Mouse (Mus musculus) hindbrain, embryonic 10.5 days (tissue): ENCODE results near the gene Ltb4r1. TPM values are rescaled to one million over a fixed set of nuclear protein-coding genes. Genes with fewer than 3 reads are reported as not detected.
"Not testable (repeated sequence)": the region's sequence is repeated elsewhere in the genome, so short reads cannot be mapped to it uniquely, and the experiment has no call there.

ENCODE experiments used
- DNase-seq: peaks from one replicate; pipeline ENCODE4 v3.0.0-alpha.2; 2017; ENCODE audit warnings: low spot score
- H3K27ac ChIP-seq: fragments of 300-500 bp; sonication (generic); 2 replicates; pipeline ENCODE4 v1.5.1; 2016; ENCODE audit warnings: mild to moderate bottlenecking, moderate library complexity
- H3K27me3 ChIP-seq: fragments of 300-500 bp; sonication (generic); 2 replicates; pipeline ENCODE4 v1.6.1; 2016; ENCODE audit warnings: mild to moderate bottlenecking; ENCODE audit not compliant: poor library complexity, insufficient read depth, severe bottlenecking
- H3K36me3 ChIP-seq: fragments of 300-500 bp; sonication (generic); 2 replicates; pipeline ENCODE4 v1.6.1; 2016; ENCODE audit warnings: mild to moderate bottlenecking, moderate library complexity
- H3K4me1 ChIP-seq: fragments of 300-500 bp; sonication (generic); replicated peaks from 2 replicates; pipeline ENCODE4 v1.6.1; 2016; ENCODE audit warnings: mild to moderate bottlenecking
- H3K4me3 ChIP-seq: fragments of 300-500 bp; sonication (generic); 2 replicates; pipeline ENCODE4 v1.5.1; 2016; ENCODE audit warnings: mild to moderate bottlenecking, moderate library complexity
- H3K9me3 ChIP-seq: fragments of 300-500 bp; sonication (generic); 2 replicates; pipeline ENCODE4 v1.6.1; 2016; ENCODE audit warnings: mild to moderate bottlenecking, moderate library complexity
- WGBS: fragments of 180-500 bp; shearing (Covaris S2); methylation state at CpG from one replicate; pipeline ENCODE4 v1.1.7; 2016; 5-methylcytosine and 5-hydroxymethylcytosine counted together
- polyA plus RNA-seq: library from polyadenylated mRNA; unstranded; fragments of >200 nt; fragmentation: Nextera tagmentation; extraction: Ambion mirVana; gene quantifications from 2 replicates; pipeline ENCODE4 v1.2.1, GENCODE M21; 2016

The Ltb4r1 gene
- polyA plus RNA-seq, 1 experiment from 2014 or later: 0.39 TPM

DNA sequence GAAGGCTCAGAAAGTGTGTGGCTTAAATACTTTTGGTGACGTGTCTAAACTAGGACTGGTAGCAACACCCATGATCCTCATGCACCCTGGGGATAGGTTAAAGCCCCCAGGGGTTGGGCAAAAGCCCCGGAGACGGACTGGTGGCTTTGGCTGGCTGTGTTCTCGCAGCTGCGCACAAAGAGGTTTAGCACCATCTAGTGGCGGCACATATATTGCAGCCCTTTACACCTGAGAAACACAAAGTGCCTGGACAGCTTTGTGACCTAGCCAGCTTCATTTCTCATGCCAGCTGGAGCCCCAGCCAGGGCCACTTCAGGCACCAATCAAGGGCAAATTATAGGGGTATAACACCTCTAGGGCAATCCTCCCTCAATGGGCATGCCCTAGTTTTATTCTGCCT lies 5.6 kb upstream of the Ltb4r1 start:
- Histone ChIP-seq H3K27me3 (peaks cover 51% of the 10 kb centered on the region), H3K36me3 (peaks cover 19% of the 10 kb centered on the region), H3K4me1 (peaks cover 17% of the 10 kb centered on the region)
- H3K4me3 ChIP-seq, H3K9me3 ChIP-seq, H3K27ac ChIP-seq: not testable (repeated sequence)
- peak; percentile 87 for DNase-seq
- WGBS: 0% methylated on average over 6 of the region's 6 CpGs

DNA sequence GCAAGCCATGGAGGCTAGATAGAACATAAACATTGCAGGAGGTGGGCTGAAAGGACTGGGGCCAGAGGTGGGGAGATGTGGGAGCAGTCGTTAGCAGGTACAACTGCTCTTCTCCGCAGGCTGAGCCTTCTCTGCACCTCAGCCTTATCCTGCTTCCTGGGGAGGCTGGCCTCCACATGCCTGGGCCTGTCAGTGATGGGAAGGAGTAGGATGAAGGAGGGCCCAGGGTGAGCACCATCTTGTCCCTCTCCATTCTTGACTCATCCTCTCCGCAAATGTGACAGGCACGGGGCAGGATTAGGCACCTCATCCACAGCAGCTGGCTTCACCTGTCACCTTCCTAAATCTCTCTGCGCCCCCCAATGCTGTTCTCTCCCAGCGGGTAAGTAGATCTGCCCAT lies 4.6 kb upstream of the Ltb4r1 start, which contains the start of gene Ltb4r2:
Gene Ltb4r2 (plus strand): TSS at position 266 of the 400 bp plus-strand sequence.
- Histone ChIP-seq H3K27me3 (peaks cover 61% of the 10 kb centered on the region), H3K9me3 (no peaks in the 10 kb centered on the region), H3K4me3 (peak within 1 kb of the TSS; percentile 65), H3K4me1 (peaks cover 17% of the 10 kb centered on the region), H3K36me3 (peaks cover 8% of the 10 kb centered on the region), H3K27ac (peak within 1 kb of the TSS; percentile 85)
- 74% methylated on average over 6 of the region's 6 CpGs for WGBS
- DNase-seq: no peak

GRCm38 (mm10) chr14:55762001-55762821 lies 3.6 kb upstream of the Ltb4r1 start:
- Histone ChIP-seq H3K4me3 (peak overlapping the region; percentile 65), H3K27me3 (peaks cover 70% of the 10 kb centered on the region), H3K27ac (peak overlapping the region; percentile 85), H3K9me3 (no peaks in the 10 kb centered on the region), H3K36me3 (no peaks in the 10 kb centered on the region), H3K4me1 (peaks cover 19% of the 10 kb centered on the region)
- under 1% methylated on average over 77 of the region's 77 CpGs for WGBS
- peak; percentile 73 for DNase-seq

- no peaks in the 10 kb centered on the region for H3K9me3 ChIP-seq
- H3K36me3 ChIP-seq: no peaks in the 10 kb centered on the region
- peaks cover 79% of the 10 kb centered on the region for H3K27me3 ChIP-seq
- WGBS: 57% methylated on average over 7 of the region's 7 CpGs
- peak overlapping the region; percentile 65; the same call in 1 of the 2 replicates for H3K4me3 ChIP-seq
- no peak for DNase-seq
- H3K27ac ChIP-seq: 0 out of 2 replicates have a peak overlapping the region, but pooled peaks have one; percentile 85
- H3K4me1 ChIP-seq: peaks cover 29% of the 10 kb centered on the region
Measured at GRCm38 (mm10) chr14:55763166-55763565, 2.6 kb upstream of the Ltb4r1 start.

DNA sequence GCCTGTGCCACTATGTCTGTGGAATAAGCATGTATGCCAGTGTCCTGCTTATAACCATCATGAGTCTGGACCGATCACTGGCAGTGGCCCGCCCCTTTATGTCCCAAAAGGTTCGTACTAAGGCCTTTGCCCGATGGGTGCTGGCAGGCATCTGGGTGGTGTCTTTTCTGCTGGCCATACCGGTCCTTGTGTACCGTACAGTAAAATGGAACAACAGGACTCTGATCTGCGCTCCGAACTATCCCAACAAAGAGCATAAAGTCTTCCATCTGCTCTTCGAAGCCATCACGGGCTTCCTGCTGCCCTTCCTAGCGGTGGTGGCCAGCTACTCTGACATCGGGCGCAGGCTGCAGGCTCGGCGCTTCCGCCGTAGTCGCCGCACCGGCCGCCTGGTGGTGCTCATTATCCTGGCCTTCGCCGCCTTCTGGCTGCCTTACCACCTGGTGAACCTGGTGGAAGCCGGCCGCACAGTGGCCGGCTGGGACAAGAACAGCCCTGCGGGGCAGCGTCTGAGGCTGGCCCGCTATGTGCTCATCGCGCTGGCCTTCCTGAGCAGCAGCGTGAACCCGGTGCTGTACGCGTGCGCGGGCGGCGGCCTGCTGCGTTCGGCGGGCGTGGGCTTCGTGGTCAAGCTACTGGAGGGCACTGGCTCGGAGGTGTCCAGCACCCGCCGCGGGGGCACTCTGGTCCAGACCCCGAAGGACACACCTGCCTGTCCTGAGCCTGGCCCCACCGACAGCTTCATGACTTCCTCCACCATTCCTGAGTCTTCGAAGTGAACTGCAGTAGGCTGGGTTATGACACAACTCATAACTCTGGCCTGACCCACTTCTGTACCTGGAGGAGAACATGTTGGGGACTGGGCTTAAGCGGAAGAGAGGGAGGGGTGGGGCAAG lies 2.0 kb downstream of the Ltb4r1 start:
- Histone ChIP-seq H3K27ac (peak overlapping the region; percentile 64), H3K27me3 (peaks cover 85% of the 10 kb centered on the region)
- WGBS: 12% methylated on average over 52 of the region's 52 CpGs

DNA sequence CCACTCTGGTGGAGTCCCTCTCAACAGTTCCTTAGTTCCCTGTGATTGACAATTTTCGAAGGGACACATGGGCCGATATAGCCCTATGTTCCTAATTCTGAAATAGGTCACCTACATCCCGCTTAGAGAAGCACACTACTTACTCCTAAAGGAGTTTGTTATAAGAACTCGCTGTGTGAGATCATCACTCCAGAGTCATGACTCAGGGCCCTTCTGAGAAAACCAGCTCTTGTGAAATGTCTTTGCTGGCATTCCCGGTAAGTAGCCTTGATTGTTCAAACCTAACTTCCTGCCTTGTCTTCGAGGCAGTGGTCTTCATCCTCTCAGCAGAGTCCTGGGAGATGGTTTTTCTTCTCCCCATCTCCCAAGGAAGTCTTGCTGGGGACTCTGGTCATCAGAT lies 2.8 kb downstream of the Ltb4r1 start:
- peaks cover 82% of the 10 kb centered on the region for H3K27me3 ChIP-seq

More for the DNA sequence above, 2.0 kb downstream of the Ltb4r1 start:
- Histone ChIP-seq H3K36me3 (no peaks in the 10 kb centered on the region), H3K4me1 (peaks cover 16% of the 10 kb centered on the region), H3K9me3 (no peaks in the 10 kb centered on the region), H3K4me3 (peak overlapping the region; percentile 52)
- DNase-seq: peak; percentile 75

GRCm38 (mm10) chr14:55769087-55769703 lies 3.4 kb downstream of the Ltb4r1 start:
- WGBS: 74% methylated on average over 16 of the region's 16 CpGs
- no peaks in the 10 kb centered on the region for H3K36me3 ChIP-seq

More for the DNA sequence above, 2.8 kb downstream of the Ltb4r1 start:
- Histone ChIP-seq H3K9me3 (no peaks in the 10 kb centered on the region), H3K27ac (no peak overlapping the region), H3K4me1 (peaks cover 13% of the 10 kb centered on the region), H3K36me3 (no peaks in the 10 kb centered on the region), H3K4me3 (no peak overlapping the region)
- 86% methylated on average over 6 of the region's 6 CpGs for WGBS
- DNase-seq: no peak

GRCm38 (mm10) chr14:55776711-55777110 lies 10.9 kb downstream of the Ltb4r1 start:
- 64% methylated on average over 7 of the region's 7 CpGs for WGBS
- H3K4me3 ChIP-seq: no peak overlapping the region
- H3K27ac ChIP-seq: no peak overlapping the region
- no peaks in the 10 kb centered on the region for H3K36me3 ChIP-seq
- peaks cover 38% of the 10 kb centered on the region for H3K27me3 ChIP-seq
- no peaks in the 10 kb centered on the region for H3K9me3 ChIP-seq
- no peak for DNase-seq
- H3K4me1 ChIP-seq: peaks cover 21% of the 10 kb centered on the region

More at GRCm38 (mm10) chr14:55769087-55769703, 3.4 kb downstream of the Ltb4r1 start:
- no peak overlapping the region for H3K27ac ChIP-seq
- peaks cover 80% of the 10 kb centered on the region for H3K27me3 ChIP-seq
- H3K9me3 ChIP-seq: no peaks in the 10 kb centered on the region
- H3K4me3 ChIP-seq: no peak overlapping the region
- DNase-seq: no peak
- peaks cover 13% of the 10 kb centered on the region for H3K4me1 ChIP-seq

GRCm38 (mm10) chr14:55777176-55777575 lies 11.4 kb downstream of the Ltb4r1 start:
- Histone ChIP-seq H3K4me1 (peaks cover 24% of the 10 kb centered on the region), H3K4me3 (no peak overlapping the region), H3K36me3 (no peaks in the 10 kb centered on the region), H3K27ac (no peak overlapping the region), H3K9me3 (no peaks in the 10 kb centered on the region), H3K27me3 (peaks cover 40% of the 10 kb centered on the region)
- DNase-seq: no peak
- WGBS: 42% methylated on average over 3 of the region's 3 CpGs

- Histone ChIP-seq H3K9me3 (no peaks in the 10 kb centered on the region), H3K27me3 (peaks cover 44% of the 10 kb centered on the region), H3K4me1 (peaks cover 30% of the 10 kb centered on the region), H3K36me3 (no peaks in the 10 kb centered on the region), H3K4me3 (no peak overlapping the region), H3K27ac (no peak overlapping the region)
- WGBS: 89% methylated on average over 11 of the region's 11 CpGs
- no peak for DNase-seq
Measured at GRCm38 (mm10) chr14:55777806-55778205, 12.0 kb downstream of the Ltb4r1 start.

DNA sequence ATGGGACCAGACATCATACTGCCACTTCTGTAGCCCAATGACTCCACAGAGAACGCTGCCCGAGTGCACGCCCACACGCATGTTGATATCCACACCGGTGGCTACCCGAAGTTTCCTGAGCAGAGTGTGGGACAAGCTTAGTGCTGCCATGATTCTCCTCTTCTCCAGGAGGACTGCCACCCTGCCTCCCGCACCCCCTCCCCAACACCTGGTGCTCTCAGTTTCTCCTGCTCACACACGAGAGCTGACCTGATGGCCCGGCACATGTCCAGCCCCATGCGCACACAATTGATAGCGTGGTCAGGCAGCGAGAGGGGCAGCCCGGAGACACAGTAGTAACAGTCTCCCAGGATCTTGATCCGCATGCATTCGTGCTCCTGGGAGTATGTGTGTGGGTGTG lies 12.9 kb downstream of the Ltb4r1 start:
- 90% methylated on average over 15 of the region's 15 CpGs for WGBS
- H3K27ac ChIP-seq: no peak overlapping the region

DNA sequence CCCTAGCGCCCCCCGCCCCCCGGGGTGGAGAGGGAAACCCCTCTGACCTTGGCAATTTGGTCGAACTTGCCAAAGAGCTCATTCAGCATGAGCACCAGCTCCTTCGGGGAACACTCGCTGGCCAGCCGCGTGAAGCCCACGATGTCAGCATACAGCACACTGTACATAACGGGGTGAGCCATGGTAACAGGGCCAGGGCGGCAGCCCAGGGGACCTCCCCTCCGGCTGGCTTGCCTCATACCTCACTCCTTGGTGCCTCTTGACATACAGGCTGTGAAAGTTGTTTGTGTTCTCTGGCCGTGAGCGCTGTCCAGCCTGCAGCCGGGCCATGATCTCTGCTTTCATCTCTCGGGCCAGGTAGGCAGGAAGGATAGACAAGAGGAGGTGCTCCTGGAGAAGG lies 13.9 kb downstream of the Ltb4r1 start:
- Histone ChIP-seq H3K27me3 (peaks cover 54% of the 10 kb centered on the region), H3K9me3 (no peaks in the 10 kb centered on the region), H3K27ac (no peak overlapping the region), H3K36me3 (no peaks in the 10 kb centered on the region), H3K4me3 (no peak overlapping the region), H3K4me1 (peaks cover 43% of the 10 kb centered on the region)
- DNase-seq: no peak
- 66% methylated on average over 16 of the region's 16 CpGs for WGBS

More for the DNA sequence above, 12.9 kb downstream of the Ltb4r1 start:
- Histone ChIP-seq H3K36me3 (no peaks in the 10 kb centered on the region), H3K27me3 (peaks cover 47% of the 10 kb centered on the region), H3K9me3 (no peaks in the 10 kb centered on the region), H3K4me1 (peaks cover 38% of the 10 kb centered on the region), H3K4me3 (no peak overlapping the region)
- no peak for DNase-seq
